Mouse (Mus musculus): ENCODE results near the gene Ptpn7. TPM values are rescaled to one million over a fixed set of nuclear protein-coding genes. Genes with fewer than 3 reads are reported as not detected.
"Not testable (repeated sequence)": the region's sequence is repeated elsewhere in the genome, so short reads cannot be mapped to it uniquely, and the experiment has no call there.

Gene Ptpn7
- polyA plus RNA-seq, 1 experiment from 2014 or later: 0.62 TPM

DNA sequence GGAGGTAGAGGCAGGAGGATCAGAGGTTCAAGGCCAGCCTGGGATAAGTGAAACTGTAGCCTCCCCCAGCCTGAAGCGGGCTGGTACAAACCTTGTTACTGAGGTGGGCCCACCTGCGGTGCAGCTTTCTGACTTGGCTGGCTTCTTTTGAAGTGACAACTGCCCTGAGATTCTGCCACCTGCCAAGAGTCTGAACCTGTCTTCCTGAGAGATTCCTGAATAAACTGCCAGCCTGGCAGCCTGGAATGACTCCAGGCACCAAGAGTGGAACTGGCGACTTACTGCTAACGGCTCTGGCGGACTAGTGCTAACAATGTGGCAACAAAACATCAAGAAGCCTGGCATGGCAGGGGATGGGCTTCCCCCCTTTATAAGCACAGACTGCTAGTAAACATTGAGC, 61.8 kb downstream of the Ptpn7 start:
- ATAC-seq (ENCODE audit: low FRiP score, low TSS enrichment); H3K4me3 ChIP-seq (replicated peaks; ENCODE audit: low read depth, low read length); H3K27me3 ChIP-seq (ENCODE audit: control insufficient read depth, insufficient read depth, low read length); H3K9ac ChIP-seq (replicated peaks; ENCODE audit: low read length); H3K4me1 ChIP-seq (ENCODE audit: control insufficient read depth, insufficient read depth, low read length); DNase-seq; H3K36me3 ChIP-seq (ENCODE audit: control insufficient read depth, insufficient read depth, low read length); H3K9me3 ChIP-seq (ENCODE audit: control insufficient read depth, low read length); H3K4me2 ChIP-seq (ENCODE audit: low read length); H3K27ac ChIP-seq (replicated peaks; ENCODE audit: low read depth, low read length): not testable (repeated sequence)
- WGBS: 71% methylated on average over 5 of the region's 5 CpGs

Other genes with a start within 250 kb of the Ptpn7 start
- 10.5 and 14.5 TPM in 2 replicates for gene Ppp1r12b, start 176.8 kb upstream of the Ptpn7 start, polyA plus RNA-seq (2014; fragmentation: Nextera tagmentation; extraction: Ambion mirVana)
- 9.0 and 11.7 TPM in 2 replicates for gene Ube2t, start 170.1 kb upstream of the Ptpn7 start, polyA plus RNA-seq (2014; fragmentation: Nextera tagmentation; extraction: Ambion mirVana)
- gene Lgr6, start 27.4 kb upstream of the Ptpn7 start, polyA plus RNA-seq (2014; fragmentation: Nextera tagmentation; extraction: Ambion mirVana): 0.87 and 0.98 TPM in 2 replicates
- 322 and 380 TPM in 2 replicates for gene Arl8a, start 14.1 kb downstream of the Ptpn7 start, polyA plus RNA-seq (2014; fragmentation: Nextera tagmentation; extraction: Ambion mirVana)
- 0.30 and 0.34 TPM in 2 replicates for gene Gpr37l1, start 35.0 kb downstream of the Ptpn7 start, polyA plus RNA-seq (2014; fragmentation: Nextera tagmentation; extraction: Ambion mirVana)
- 0.15 and 0.25 TPM in 2 replicates for gene Elf3, start 125.9 kb downstream of the Ptpn7 start, polyA plus RNA-seq (2014; fragmentation: Nextera tagmentation; extraction: Ambion mirVana)
- gene Rnpep, start 151.4 kb downstream of the Ptpn7 start, polyA plus RNA-seq (2014; fragmentation: Nextera tagmentation; extraction: Ambion mirVana): 74.3 and 91.6 TPM in 2 replicates
- 136 and 154 TPM in 2 replicates for gene Timm17a, start 181.1 kb downstream of the Ptpn7 start, polyA plus RNA-seq (2014; fragmentation: Nextera tagmentation; extraction: Ambion mirVana)
- gene Lmod1, start 192.1 kb downstream of the Ptpn7 start, polyA plus RNA-seq (2014; fragmentation: Nextera tagmentation; extraction: Ambion mirVana): 0.20 and 0.34 TPM in 2 replicates
- 59.3 and 93.6 TPM in 2 replicates for gene Shisa4, start 242.5 kb downstream of the Ptpn7 start, polyA plus RNA-seq (2014; fragmentation: Nextera tagmentation; extraction: Ambion mirVana)